9 mouse cellular contexts compared by ENCODE assay signal in the genomic region with DNA sequence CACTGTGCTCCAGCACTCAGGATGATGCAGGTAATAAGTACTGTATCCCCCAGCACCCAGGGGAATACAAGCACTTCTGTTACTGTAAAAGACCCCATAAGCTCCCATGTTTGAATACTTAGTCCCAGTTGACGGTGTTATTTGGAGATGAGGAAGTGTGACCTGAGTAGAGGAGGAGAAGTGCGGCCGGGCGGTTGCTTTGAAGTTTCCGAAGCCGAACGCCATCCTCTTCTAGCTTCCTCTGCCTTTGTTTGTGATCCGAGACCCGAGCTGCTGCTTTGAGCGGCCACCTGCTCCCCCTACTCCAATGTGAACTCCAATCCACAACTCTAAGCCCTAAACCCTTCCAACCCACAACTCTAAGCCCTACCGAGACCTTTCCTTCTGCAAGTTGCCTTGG.
DNase-seq lines count a peak whose midpoint lies in the region; ATAC-seq and TF ChIP-seq lines count a peak whose summit lies in the region.
"Had no signal": no experiment of that assay in that cellular context is flagged by ENCODE, and none has a peak within 500 bp of the region (broad histone marks: within the 10 kb centered on the region; RNA-seq: fewer than 3 reads in every experiment).

No protein-coding gene starts in this region.

- peak overlapping the region; percentile 71 for H3K4me2 ChIP-seq in heart, embryonic 16.5 days (ENCODE audit: low read depth, low read length)
- H3K4me2 ChIP-seq in midbrain, embryonic 12.5 days (replicated peaks) = peak overlapping the region; percentile 64

- ATAC-seq in CD4-positive, CD25-positive, alpha-beta regulatory T cell, adult 4 months = no peak
- ATAC-seq in heart, embryonic 16.5 days (replicated peaks; ENCODE audit: extremely low read depth, insufficient read depth, low FRiP score) = no peak
- ATAC-seq in midbrain, embryonic 12.5 days (ENCODE audit: low FRiP score, low read depth) = peak; percentile 50; the same call in 1 of the 2 replicates

- no peaks in the 10 kb centered on the region for H3K27me3 ChIP-seq in ES-Bruce4 (ENCODE audit: control insufficient read depth, insufficient read depth, low read length, poor library complexity, severe bottlenecking)
- peaks cover 4% of the 10 kb centered on the region; the same call in 1 of the 2 replicates for H3K27me3 ChIP-seq in heart, embryonic 16.5 days (ENCODE audit: control insufficient read depth, insufficient read depth, low read length)
- no peaks in the 10 kb centered on the region for H3K27me3 ChIP-seq in midbrain, embryonic 12.5 days

- TF ChIP-seq EP300 in ES-Bruce4 (IDR thresholded peaks at IDR 0.05; ENCODE audit: insufficient read depth, low read depth, low read length) = no peak

- H3K4me1 ChIP-seq in ES-Bruce4 (ENCODE audit: control insufficient read depth, insufficient read depth, low read length) = peaks cover 11% of the 10 kb centered on the region
- peaks cover 11% of the 10 kb centered on the region for H3K4me1 ChIP-seq in heart, embryonic 16.5 days (ENCODE audit: control insufficient read depth, insufficient read depth, low read length)
- H3K4me1 ChIP-seq in midbrain, embryonic 12.5 days = peaks cover 50% of the 10 kb centered on the region

- H3K9ac ChIP-seq in ES-Bruce4 (ENCODE audit: low read depth, poor library complexity, severe bottlenecking) = peak overlapping the region; percentile 1
- H3K9ac ChIP-seq in heart, embryonic 16.5 days (ENCODE audit: low read length) = peak overlapping the region; percentile 39; the same call in 1 of the 2 replicates
- H3K9ac ChIP-seq in midbrain, embryonic 12.5 days (replicated peaks) = no peak overlapping the region; the same call in 1 of the 2 replicates
- H3K9ac ChIP-seq: liver, embryonic 15.5 days had no signal

- H3K9me3 ChIP-seq in ES-Bruce4 (replicated peaks; ENCODE audit: control insufficient read depth, insufficient read depth, low read length, poor library complexity, severe bottlenecking) = no peaks in the 10 kb centered on the region
- H3K9me3 ChIP-seq in heart, embryonic 16.5 days (replicated peaks; ENCODE audit: control insufficient read depth, low read length) = no peaks in the 10 kb centered on the region
- no peaks in the 10 kb centered on the region for H3K9me3 ChIP-seq in midbrain, embryonic 12.5 days
- H3K9me3 ChIP-seq: liver, embryonic 15.5 days had no signal

- peak overlapping the region; percentile 10 for H3K4me3 ChIP-seq in ES-Bruce4 (ENCODE audit: low read depth, low read length)
- peak overlapping the region; percentile 46 for H3K4me3 ChIP-seq in heart, embryonic 16.5 days (ENCODE audit: low read length)
- peak overlapping the region; percentile 35; the same call in 1 of the 2 replicates for H3K4me3 ChIP-seq in midbrain, embryonic 12.5 days
- no peak overlapping the region for H3K4me3 ChIP-seq in layer of hippocampus, adult 2 months
- H3K4me3 ChIP-seq: liver, embryonic 15.5 days had no signal

- DNase-seq in CD4-positive, CD25-positive, alpha-beta regulatory T cell, adult 2 months (ENCODE audit: low read depth, low spot score) = peak; percentile 42
- DNase-seq in layer of hippocampus, adult 2 months (ENCODE audit: low spot score in 2 of 2) = no peak
- no peak for DNase-seq in layer of hippocampus, adult 18-20 months (ENCODE audit: low spot score in 2 of 2)
- DNase-seq in B cell, adult 2 months = no peak

- no peaks in the 10 kb centered on the region for H3K36me3 ChIP-seq in ES-Bruce4 (ENCODE audit: control insufficient read depth, insufficient read depth, low read length, poor library complexity, severe bottlenecking)
- H3K36me3 ChIP-seq in heart, embryonic 16.5 days (ENCODE audit: control insufficient read depth, insufficient read depth) = no peaks in the 10 kb centered on the region
- no peaks in the 10 kb centered on the region for H3K36me3 ChIP-seq in midbrain, embryonic 12.5 days
- H3K36me3 ChIP-seq: liver, embryonic 15.5 days had no signal

- no peak for TF ChIP-seq CTCF in ES-Bruce4 (IDR thresholded peaks at IDR 0.05; ENCODE audit: low read depth, low read length)
- TF ChIP-seq CTCF in layer of hippocampus, adult 2 months (conservative IDR thresholded peaks at IDR 0.05) = no peak

- TF ChIP-seq POLR2A in ES-Bruce4 (IDR thresholded peaks at IDR 0.05; ENCODE audit: insufficient read depth, low read length) = no peak

- WGBS in heart, embryonic 16.5 days = 3% methylated on average over 11 of the region's 11 CpGs
- under 1% methylated on average over 11 of the region's 11 CpGs for WGBS in midbrain, embryonic 12.5 days

- H3K27ac ChIP-seq in ES-Bruce4 (ENCODE audit: insufficient read depth, low read length) = peak overlapping the region; percentile 87
- H3K27ac ChIP-seq in heart, embryonic 16.5 days (ENCODE audit: low read length) = no peak overlapping the region
- H3K27ac ChIP-seq in midbrain, embryonic 12.5 days (replicated peaks) = peak overlapping the region; percentile 61
- no peak overlapping the region for H3K27ac ChIP-seq in layer of hippocampus, adult 2 months
- H3K27ac ChIP-seq: liver, embryonic 15.5 days had no signal

Comparison
In these comparisons a context has a peak if more than half of its experiments do, and no peak if none do; other contexts are left out.
1. H3K27ac ChIP-seq: peak in ES-Bruce4 (single experiment) and midbrain, embryonic 12.5 days (single experiment); none in heart, embryonic 16.5 days (single experiment) and layer of hippocampus, adult 2 months (single experiment).